Mouse (Mus musculus) liver, adult 2 months (tissue): ENCODE measurements around the gene Mogat2. TPM values are rescaled to one million over a fixed set of nuclear protein-coding genes. Genes with fewer than 3 reads are reported as not detected.

Experiments used
- DNase-seq: peaks from one replicate; pipeline ENCODE4 v3.0.0-alpha.2; 2011; ENCODE audit warnings: low read depth, low spot score; ENCODE audit errors: extremely low read depth
- H3K27ac ChIP-seq: fragments of 200-500 bp; replicated peaks from 2 replicates; pipeline ENCODE4 v1.5.1; 2012; ENCODE audit warnings: low read depth, mild to moderate bottlenecking, control low read depth, inconsistent platforms, low read length; ENCODE audit not compliant: insufficient read depth
- H3K27me3 ChIP-seq: fragments of 200-500 bp; 2 replicates; pipeline ENCODE4 v1.6.1; 2012; ENCODE audit warnings: mild to moderate bottlenecking, moderate library complexity, low read length, inconsistent platforms; ENCODE audit not compliant: control insufficient read depth, insufficient read depth
- H3K36me3 ChIP-seq: fragments of 200-500 bp; 2 replicates; pipeline ENCODE4 v1.6.1; 2012; ENCODE audit warnings: low read length, inconsistent platforms; ENCODE audit not compliant: control insufficient read depth, insufficient read depth
- H3K4me1 ChIP-seq: fragments of 200-500 bp; 2 replicates; pipeline ENCODE4 v1.6.1; 2011; ENCODE audit warnings: low read length; ENCODE audit not compliant: control insufficient read depth, insufficient read depth
- H3K4me3 ChIP-seq: fragments of 200-500 bp; 2 replicates; pipeline ENCODE4 v1.5.1; 2011; ENCODE audit warnings: low read depth, mild to moderate bottlenecking, control low read depth, low read length, moderate library complexity; ENCODE audit not compliant: insufficient read depth
- H3K79me2 ChIP-seq: fragments of 200-500 bp; 2 replicates; pipeline ENCODE4 v1.6.1; 2012; ENCODE audit warnings: inconsistent platforms, mild to moderate bottlenecking, low read length, moderate library complexity; ENCODE audit not compliant: control insufficient read depth, insufficient read depth
- H3K9ac ChIP-seq: fragments of 200-500 bp; 2 replicates; pipeline ENCODE4 v1.6.1; 2012; ENCODE audit warnings: low read depth, mild to moderate bottlenecking, control low read depth, inconsistent platforms, low read length
- CTCF ChIP-seq: fragments of 200-500 bp; IDR thresholded peaks from 2 replicates; pipeline ENCODE4 v1.5.1; 2011; ENCODE audit warnings: low read depth, low read length, control low read depth
- POLR2A ChIP-seq: fragments of 200-500 bp; IDR thresholded peaks from 2 replicates; pipeline ENCODE4 v1.6.1; 2011; ENCODE audit warnings: low read length, control low read depth; ENCODE audit not compliant: insufficient read depth; ENCODE audit errors: extremely low read depth
- WGBS: fragments of 180-500 bp; shearing (Covaris S2); methylation state at CpG from one replicate; pipeline ENCODE4 v1.1.7; 2018; 5-methylcytosine and 5-hydroxymethylcytosine counted together
- polyA plus RNA-seq: library from polyadenylated mRNA; depleted of rRNA; stranded (reverse); fragments of >200 nt; gene quantifications from 2 replicates; pipeline ENCODE4 v1.2.3, GENCODE M21; 2012
- total RNA-seq: library from RNA; depleted of rRNA; stranded (reverse); fragments of >200 nt; gene quantifications from 2 replicates; pipeline ENCODE4 v1.2.3, GENCODE M21; 2014

Mogat2 gene
- total and polyA plus RNA-seq, 2 experiments, result 0.22 to 0.74 TPM

DNA sequence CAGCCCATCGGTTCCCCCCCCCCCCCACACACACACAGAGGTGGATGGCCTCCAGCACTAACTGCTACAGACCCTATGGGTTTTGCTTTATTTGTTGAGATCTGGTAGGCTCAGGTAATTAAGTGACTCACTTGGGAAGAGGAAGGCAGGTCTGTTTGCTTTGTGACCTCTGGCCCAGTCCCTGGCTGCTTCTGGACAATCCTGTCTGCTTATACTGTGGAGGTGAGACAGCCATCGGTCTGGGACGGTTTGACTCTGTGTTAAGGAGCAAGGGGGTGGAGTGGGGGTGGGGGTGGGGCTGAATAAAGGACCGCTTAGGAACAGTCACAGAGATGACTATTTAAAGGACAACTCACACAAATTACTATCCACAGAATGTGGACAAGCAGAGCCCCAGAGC lies 38.1 kb downstream of the Mogat2 start:
- Histone ChIP-seq H3K36me3 (no peaks in the 10 kb centered on the region), H3K27me3 (no peaks in the 10 kb centered on the region), H3K4me3 (no peak overlapping the region), H3K79me2 (no peaks in the 10 kb centered on the region), H3K4me1 (peaks cover 30% of the 10 kb centered on the region), H3K9ac (peak overlapping the region; percentile 58), H3K27ac (peak overlapping the region; percentile 70)
- DNase-seq, result peak; percentile 74
- WGBS, result 19% methylated on average over 4 of the region's 4 CpGs
- TF ChIP-seq POLR2A, result no peak
- no peak for TF ChIP-seq CTCF

- Histone ChIP-seq H3K9ac (no peak overlapping the region), H3K27me3 (no peaks in the 10 kb centered on the region), H3K36me3 (no peaks in the 10 kb centered on the region), H3K27ac (peak overlapping the region; percentile 81; the same call in 1 of the 2 replicates), H3K4me1 (peaks cover 28% of the 10 kb centered on the region), H3K4me3 (no peak overlapping the region), H3K79me2 (no peaks in the 10 kb centered on the region)
- no peak for DNase-seq
- WGBS, result 72% methylated on average over 9 of the region's 9 CpGs
- TF ChIP-seq POLR2A (no peak), CTCF (no peak)
These were observed 38.8 kb downstream of the Mogat2 start for GRCm38 (mm10) chr7:99199451-99200175.

GRCm38 (mm10) chr7:99198811-99199210 lies 39.6 kb downstream of the Mogat2 start:
- no peaks in the 10 kb centered on the region for H3K36me3 ChIP-seq
- H3K79me2 ChIP-seq, result no peaks in the 10 kb centered on the region
- H3K4me3 ChIP-seq, result no peak overlapping the region
- 14% methylated on average over 2 of the region's 2 CpGs for WGBS
- peak; percentile 81 for DNase-seq
- no peak for TF ChIP-seq CTCF
- TF ChIP-seq POLR2A, result no peak
- peaks cover 31% of the 10 kb centered on the region for H3K4me1 ChIP-seq
- H3K9ac ChIP-seq, result no peak overlapping the region
- no peaks in the 10 kb centered on the region for H3K27me3 ChIP-seq
- H3K27ac ChIP-seq, result peak overlapping the region; percentile 81

- Histone ChIP-seq H3K9ac (no peak overlapping the region), H3K36me3 (no peaks in the 10 kb centered on the region), H3K4me1 (peaks cover 31% of the 10 kb centered on the region), H3K27ac (peak overlapping the region; percentile 96), H3K4me3 (no peak overlapping the region), H3K79me2 (no peaks in the 10 kb centered on the region), H3K27me3 (no peaks in the 10 kb centered on the region)
- peak; percentile 94 for DNase-seq
- TF ChIP-seq POLR2A (no peak), CTCF (no peak)
- WGBS, result 10% methylated on average over 2 of the region's 2 CpGs
These were observed 43.9 kb downstream of the Mogat2 start for GRCm38 (mm10) chr7:99194511-99194910.

DNA sequence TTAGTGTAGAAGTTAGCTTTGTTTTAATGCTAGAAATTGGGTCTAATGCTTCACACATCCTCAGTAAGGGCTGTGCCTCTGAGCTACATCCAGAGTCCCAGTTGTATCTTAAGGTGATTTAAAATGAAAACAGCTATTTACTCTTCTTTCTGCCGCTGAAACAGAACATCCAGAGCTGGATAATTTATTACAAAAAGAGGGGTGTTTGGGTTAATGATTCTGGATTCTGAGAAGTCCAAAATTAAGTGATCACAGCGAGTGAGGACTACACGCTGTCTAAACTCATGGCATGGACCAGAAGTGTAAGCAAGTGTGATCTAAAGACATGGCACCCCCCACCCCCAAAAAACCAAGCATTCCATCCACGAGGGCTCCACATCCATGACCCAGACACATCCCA lies 44.5 kb downstream of the Mogat2 start:
- peaks cover 32% of the 10 kb centered on the region for H3K4me1 ChIP-seq
- peak; percentile 57 for DNase-seq
- no peaks in the 10 kb centered on the region for H3K36me3 ChIP-seq
- H3K4me3 ChIP-seq, result no peak overlapping the region
- H3K9ac ChIP-seq, result no peak overlapping the region
- H3K79me2 ChIP-seq, result no peaks in the 10 kb centered on the region
- no peaks in the 10 kb centered on the region for H3K27me3 ChIP-seq
- H3K27ac ChIP-seq, result peak overlapping the region; percentile 96
- TF ChIP-seq CTCF, result no peak
- TF ChIP-seq POLR2A, result no peak
- 26% methylated on average over 4 of the region's 4 CpGs for WGBS

GRCm38 (mm10) chr7:99191411-99191810 lies 47.0 kb downstream of the Mogat2 start:
- peak overlapping the region; percentile 97 for H3K27ac ChIP-seq
- no peaks in the 10 kb centered on the region for H3K27me3 ChIP-seq
- no peak overlapping the region for H3K4me3 ChIP-seq
- DNase-seq, result peak; percentile 99
- TF ChIP-seq POLR2A (no peak), CTCF (no peak)
- H3K79me2 ChIP-seq, result no peaks in the 10 kb centered on the region
- no peaks in the 10 kb centered on the region for H3K36me3 ChIP-seq
- H3K4me1 ChIP-seq, result peaks cover 38% of the 10 kb centered on the region
- peak overlapping the region; percentile 62 for H3K9ac ChIP-seq
